Mouse (Mus musculus): ENCODE measurements at regions not wholly inside any gene's neighbourhood (a gene's known extent, or its start where the extent isn't known, plus 50 kb on each side); places are given as distances from the start of the nearest gene placed in this dataset.

DNA sequence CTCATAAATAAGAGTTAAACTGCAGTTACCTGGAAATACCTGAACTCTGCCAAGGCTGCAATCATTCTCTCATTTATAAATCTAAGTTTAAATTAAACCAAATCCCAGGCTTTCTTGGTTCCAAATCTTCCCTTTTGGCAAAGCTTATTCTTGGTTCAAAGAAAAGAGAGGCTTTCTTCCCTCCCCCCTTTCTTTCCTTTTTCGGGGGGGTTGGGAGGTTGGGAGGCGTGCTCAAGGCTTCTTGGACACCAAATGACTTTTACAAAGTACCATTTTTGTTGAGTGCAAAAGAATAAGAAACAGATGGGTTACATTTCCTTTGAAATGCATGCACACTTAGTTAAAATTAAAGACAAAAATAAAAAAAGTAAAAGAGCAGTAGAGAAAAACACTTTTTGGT lies 105.4 kb upstream of the Mroh9 start:
- DNase-seq (ENCODE audit: low spot score in 2 of 2) = no peak

DNA sequence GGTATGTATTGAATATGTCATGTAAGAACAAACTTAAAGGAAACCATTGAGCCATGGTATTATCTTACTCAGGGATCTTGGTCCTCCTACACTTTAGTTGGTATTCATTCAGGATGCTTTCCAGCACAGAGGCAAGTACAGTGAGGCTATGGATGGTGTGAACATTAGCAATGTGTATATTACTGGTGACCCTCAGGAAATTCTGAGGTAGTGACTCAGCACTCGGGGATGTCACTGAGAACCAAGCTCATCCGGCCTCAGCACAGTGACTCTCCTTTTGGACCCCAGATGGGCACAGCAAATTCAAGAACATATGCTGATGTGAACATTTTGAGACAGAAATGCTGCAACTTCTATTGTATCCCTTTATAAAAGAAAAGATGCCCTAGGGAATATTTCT lies 96.4 kb upstream of the Mroh9 start:
- DNase-seq (ENCODE audit: low spot score in 2 of 2) = no peak

DNA sequence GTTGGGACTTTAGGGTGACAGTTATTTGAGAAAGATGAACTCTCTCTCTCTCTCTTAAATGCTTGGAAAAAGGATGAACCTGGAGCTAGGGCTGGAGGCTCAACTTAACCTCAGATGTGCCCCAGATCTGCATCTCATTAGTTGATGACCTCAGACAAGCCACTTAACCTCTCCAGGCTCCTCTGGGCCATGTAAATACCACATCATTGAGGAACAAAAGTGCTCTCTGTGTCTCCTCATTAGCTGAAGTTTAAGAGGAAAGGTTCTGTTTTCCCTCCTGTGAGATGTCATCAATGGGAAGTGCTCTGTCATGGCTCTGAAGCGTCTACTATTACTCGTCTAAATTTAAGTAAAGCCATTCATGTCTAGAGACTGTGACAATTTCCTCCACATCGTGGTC lies 91.5 kb upstream of the Mroh9 start:
- DNase-seq (ENCODE audit: low spot score in 2 of 2) = no peak

DNA sequence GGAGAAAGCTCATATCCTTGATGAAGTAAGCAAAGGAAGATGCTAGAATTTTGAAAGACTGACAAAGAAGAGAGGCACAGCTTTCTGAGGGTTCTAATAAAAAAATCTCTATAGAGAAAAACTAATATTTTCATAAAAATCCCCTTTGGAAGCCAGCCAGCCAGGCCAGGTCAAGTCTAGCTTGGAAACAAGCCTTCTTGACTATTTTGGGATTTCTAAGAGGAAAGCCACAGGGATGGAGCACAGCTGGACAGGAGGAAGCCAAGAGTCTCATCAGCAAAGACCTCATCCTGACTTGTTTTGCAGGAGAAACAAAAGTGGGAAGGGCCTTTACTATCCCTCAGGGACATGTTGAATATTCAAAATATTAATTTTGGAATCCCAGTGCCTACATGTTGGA lies 81.6 kb upstream of the Mroh9 start:
- DNase-seq (ENCODE audit: low spot score in 2 of 2) = no peak

DNA sequence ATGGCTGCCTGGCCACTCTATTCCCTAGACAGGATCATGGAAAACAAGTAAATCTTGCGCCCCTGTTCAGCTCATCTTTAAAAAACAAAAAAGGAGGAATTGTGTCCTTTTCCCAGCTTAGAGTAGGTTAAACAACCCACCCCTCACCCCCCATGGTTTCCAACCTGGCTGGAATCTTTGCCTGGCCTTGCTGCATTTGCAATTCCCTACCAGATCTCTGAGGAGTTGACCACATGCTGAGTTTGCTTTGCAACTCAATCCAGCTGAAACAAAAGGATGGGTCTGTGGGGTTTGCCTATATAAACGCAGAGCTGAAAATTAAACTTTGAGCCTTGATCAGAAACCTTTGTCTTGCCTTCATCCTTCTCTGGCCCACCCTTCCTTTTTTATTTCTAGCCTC lies 78.2 kb upstream of the Mroh9 start:
- DNase-seq (ENCODE audit: low spot score in 2 of 2) = no peak

DNA sequence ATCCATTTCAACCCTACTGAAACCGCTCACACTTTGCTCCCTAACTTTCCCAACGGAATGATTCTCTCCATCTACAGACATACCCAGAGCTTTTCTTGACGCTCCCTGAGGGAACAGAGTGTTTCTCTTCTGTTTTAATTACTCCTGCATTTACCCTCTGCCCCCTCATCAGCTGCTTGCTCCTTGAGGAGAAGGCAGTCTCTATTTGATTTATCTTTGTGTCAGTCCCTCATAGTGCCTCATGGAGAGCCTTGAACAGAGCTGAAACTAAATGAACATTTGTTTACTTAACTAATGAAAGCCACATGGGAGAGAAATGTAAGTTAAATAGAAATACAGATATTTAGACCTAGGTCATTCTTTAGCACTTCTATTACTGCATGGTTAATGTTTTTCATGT lies 74.4 kb upstream of the Mroh9 start:
- no peak for DNase-seq (ENCODE audit: low spot score in 2 of 2)

DNA sequence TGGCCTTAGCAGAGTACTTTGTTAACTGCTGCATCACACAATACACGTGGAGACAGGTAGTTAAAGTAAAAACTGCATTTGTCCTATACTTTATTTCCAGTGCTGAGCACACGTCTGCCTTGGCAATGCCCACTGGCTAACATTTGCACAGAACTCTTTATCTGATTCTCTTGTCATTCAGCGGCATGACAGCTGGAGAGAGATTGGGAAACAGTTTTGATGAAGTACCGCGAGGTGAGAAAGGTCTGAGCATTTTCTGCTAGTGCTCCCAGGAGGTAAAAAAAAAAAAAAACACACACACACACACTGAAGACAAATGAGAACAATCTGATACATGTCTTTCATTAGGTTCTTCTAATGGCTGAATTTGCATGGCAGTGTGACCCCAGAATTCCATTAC lies 73.0 kb upstream of the Mroh9 start:
- DNase-seq (ENCODE audit: low spot score in 2 of 2) = no peak

DNA sequence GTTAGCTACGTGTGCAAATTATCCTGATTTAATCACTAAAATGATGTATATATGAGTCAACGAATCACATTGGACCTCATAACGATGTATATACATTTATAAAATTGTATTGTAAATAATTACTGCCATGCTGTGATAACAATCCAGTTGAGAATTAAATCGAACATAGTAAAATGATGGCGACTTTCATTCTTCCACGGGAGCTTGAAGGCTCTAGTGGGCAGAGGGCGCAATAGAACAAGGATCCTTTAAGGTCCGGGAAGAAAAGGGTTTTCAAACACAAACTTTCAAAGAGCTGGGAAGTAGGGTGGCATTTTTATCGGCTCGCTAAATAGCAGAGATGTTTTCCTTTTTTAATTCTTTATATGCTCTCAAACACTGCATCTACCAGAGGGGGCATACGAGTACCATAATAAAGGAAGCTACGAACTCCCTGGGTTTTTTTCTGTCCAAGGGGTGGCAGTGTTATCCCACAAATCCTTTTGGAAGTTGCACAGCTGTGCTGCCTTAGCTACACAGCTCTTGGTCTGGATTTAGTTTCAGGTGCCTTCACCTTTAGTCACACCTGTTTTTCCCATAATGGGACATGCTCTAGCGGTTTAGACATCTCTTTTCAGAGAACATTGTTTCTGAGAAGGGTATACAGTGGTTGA lies 64.9 kb upstream of the Mroh9 start:
- peak; percentile 27 to 73 for DNase-seq (ENCODE audit: low spot score in 2 of 2)

DNA sequence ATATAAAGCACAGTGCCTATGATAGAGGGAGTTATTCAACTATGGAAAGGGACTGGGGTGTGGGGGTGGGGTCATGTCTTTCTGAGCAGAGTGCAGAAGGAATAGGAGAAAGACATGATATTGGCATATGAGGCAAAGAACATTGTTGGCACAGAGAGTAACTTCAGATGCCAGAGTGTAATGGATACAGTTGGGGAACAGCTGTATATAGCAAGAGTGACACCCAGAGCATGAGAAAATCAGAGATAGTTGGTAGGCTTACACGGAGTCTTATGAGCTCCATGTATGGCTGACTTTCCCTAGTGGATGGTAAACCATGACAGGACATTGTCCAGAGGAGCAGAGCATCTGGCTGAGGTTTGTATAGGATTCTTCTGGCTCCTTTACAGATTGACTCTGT lies 61.2 kb upstream of the Mroh9 start:
- DNase-seq (ENCODE audit: low spot score in 2 of 2) = no peak

DNA sequence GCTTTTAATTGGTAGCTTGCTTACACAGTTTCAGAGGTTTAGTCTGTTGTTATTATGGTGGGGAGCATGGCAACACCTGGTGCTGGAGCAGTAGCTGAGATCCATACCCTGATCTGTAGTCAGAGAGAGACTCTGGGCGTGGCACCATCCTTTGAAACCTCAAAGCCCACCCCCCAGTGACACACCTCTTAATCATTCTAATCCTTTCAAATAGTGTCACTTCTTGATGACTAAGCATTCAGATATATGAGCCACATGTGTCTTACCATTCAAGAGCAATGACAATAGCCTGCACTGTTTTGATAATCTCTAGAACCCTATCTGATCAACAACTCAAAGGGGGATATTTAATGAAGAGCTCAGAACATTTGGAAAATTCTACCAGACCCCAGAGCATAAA lies 57.6 kb upstream of the Mroh9 start:
- no peak for DNase-seq (ENCODE audit: low spot score in 2 of 2)

DNA sequence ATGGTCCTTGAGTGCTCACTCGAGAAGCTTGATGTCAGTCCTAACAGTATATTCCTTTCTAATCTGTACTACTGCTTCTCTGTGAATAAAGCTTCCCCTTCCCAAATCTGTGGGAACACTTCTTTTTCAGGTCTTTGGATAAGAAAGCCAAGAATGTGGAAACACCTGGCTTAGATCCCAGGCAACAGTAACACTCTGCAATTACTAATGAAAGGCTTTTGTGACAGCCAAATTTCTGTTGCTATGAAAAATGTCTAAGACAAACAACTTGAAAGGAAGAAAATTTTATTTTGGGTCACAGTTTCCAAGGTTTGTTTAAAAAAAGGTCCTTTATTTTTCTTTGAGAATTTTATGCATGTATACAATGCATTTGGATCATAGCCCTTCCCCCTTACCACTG lies 56.0 kb upstream of the Mroh9 start:
- DNase-seq (ENCODE audit: low spot score in 2 of 2) = no peak

DNA sequence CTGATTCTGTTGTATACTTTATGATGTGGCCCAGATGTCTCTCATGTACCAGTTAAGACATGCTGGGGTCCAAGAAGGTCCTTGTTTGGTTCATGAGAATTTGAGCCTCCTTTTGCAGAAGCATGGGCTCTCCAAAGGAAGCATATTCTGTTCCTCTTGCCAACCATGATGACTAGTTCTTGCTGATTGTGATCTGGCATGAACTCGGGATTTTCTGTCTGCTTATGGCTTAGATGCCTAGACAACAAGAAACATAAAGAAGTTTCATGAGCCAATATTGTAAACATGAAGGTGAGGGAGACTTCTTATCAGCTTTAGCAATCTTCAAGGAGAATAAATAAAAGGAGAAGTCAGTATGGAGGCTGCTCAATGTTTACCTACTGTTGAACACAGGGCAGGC lies 52.7 kb upstream of the Mroh9 start:
- DNase-seq (ENCODE audit: low spot score in 2 of 2) = no peak
